Mouse (Mus musculus) liver, embryonic 13.5 days (tissue): ENCODE measurements around the gene Tmem131l. TPM values are rescaled to one million over a fixed set of nuclear protein-coding genes. Genes with fewer than 3 reads are reported as not detected.

Experiments used
- polyA plus RNA-seq: library from polyadenylated mRNA; unstranded; fragments of >200 nt; fragmentation: Nextera tagmentation; extraction: Ambion mirVana; gene quantifications from 2 replicates; pipeline ENCODE4 v1.2.1, GENCODE M21; 2015

Tmem131l gene
- polyA plus RNA-seq, 1 experiment from 2014 or later: 23.0 TPM

Other genes starting within 250 kb of the Tmem131l start
- gene Tlr2, start 198.4 kb downstream of the Tmem131l start, polyA plus RNA-seq: 2.7 and 3.1 TPM in 2 replicates
- gene Mnd1, start 115.6 kb upstream of the Tmem131l start, polyA plus RNA-seq: 8.7 and 11.7 TPM in 2 replicates
- gene Gm6525, start 133.9 kb upstream of the Tmem131l start, polyA plus RNA-seq: 0.17 TPM in 1 of 2 replicates, not detected in the other